Mouse (Mus musculus) layer of hippocampus, adult 6 months (tissue): ENCODE measurements around the gene Slc6a9. TPM values are rescaled to one million over a fixed set of nuclear protein-coding genes. Genes with fewer than 3 reads are reported as not detected.

Experiments
- long read RNA-seq, 2 experiments: library from polyadenylated mRNA; unstranded; transcript quantifications; one replicate each; pipeline ENCODE4 v2.0.0; 2019 to 2020
- polyA plus RNA-seq: library from polyadenylated mRNA; unstranded; fragments of <200 nt; fragmentation: Nextera tagmentation; gene quantifications from 2 replicates; pipeline ENCODE4 v1.2.3, GENCODE M21; 2021

Gene Slc6a9
- 16.2 and 20.4 TPM in 2 replicates for polyA plus RNA-seq
- long read RNA-seq, experiment 1, partial matches to known transcripts, result 0 of 8 reads
- long read RNA-seq, experiment 1, other reads (novel, unspliced or antisense), result 7 of 8 reads
- long read RNA-seq, experiment 2, transcript Slc6a9-201 (14 exons, 3,479 nt), result major isoform, 58 of 168 reads
- long read RNA-seq, experiment 2, partial matches to known transcripts, result 28 of 168 reads
- long read RNA-seq, experiment 2, other reads (novel, unspliced or antisense), result 82 of 168 reads

GRCm38 (mm10) chr4:117834457-117834844 is at the start of gene Slc6a9:
Slc6a9 (plus strand) TSS chr4:117834506.

GRCm38 (mm10) chr4:117872471-117872886 is 38.2 kb downstream of the Slc6a9 start, which contains the start of gene Ccdc24:
Ccdc24 (minus strand) TSS chr4:117872557.

GRCm38 (mm10) chr4:117882701-117883691 is 48.7 kb downstream of the Slc6a9 start, which contains the start of gene B4galt2:
B4galt2 (minus strand) TSS chr4:117883487.

GRCm38 (mm10) chr4:117887133-117887532 is 52.8 kb downstream of the Slc6a9 start, which contains the start of gene Atp6v0b:
Atp6v0b (minus strand) TSS chr4:117887333.

GRCm38 (mm10) chr4:117891738-117892161 is 57.4 kb downstream of the Slc6a9 start, which contains the start of gene Dph2:
Dph2 (minus strand) TSS chr4:117892032.

GRCm38 (mm10) chr4:117914591-117915442 is 80.5 kb downstream of the Slc6a9 start, which contains the start of gene Ipo13:
Ipo13 (minus strand) TSS chr4:117914999.

Other genes starting within 250 kb of the Slc6a9 start
- gene Dmap1, start 152.2 kb upstream of the Slc6a9 start, polyA plus RNA-seq, result 40.3 and 44.6 TPM in 2 replicates
- not detected in 2 replicates for gene Gm12845, start 110.1 kb upstream of the Slc6a9 start, polyA plus RNA-seq
- gene Klf17, start 68.9 kb upstream of the Slc6a9 start, polyA plus RNA-seq, result not detected in 2 replicates
- gene Ccdc24, start 38.1 kb downstream of the Slc6a9 start, polyA plus RNA-seq, result 0.46 and 1.5 TPM in 2 replicates
- 6.2 and 6.7 TPM in 2 replicates for gene B4galt2, start 49.0 kb downstream of the Slc6a9 start, polyA plus RNA-seq
- 864 and 877 TPM in 2 replicates for gene Atp6v0b, start 52.8 kb downstream of the Slc6a9 start, polyA plus RNA-seq
- gene Dph2, start 57.5 kb downstream of the Slc6a9 start, polyA plus RNA-seq, result 7.7 TPM in 2 replicates
- gene Ipo13, start 80.5 kb downstream of the Slc6a9 start, polyA plus RNA-seq, result 37.2 and 40.7 TPM in 2 replicates
- gene Artn, start 95.3 kb downstream of the Slc6a9 start, polyA plus RNA-seq, result 0.55 and 0.59 TPM in 2 replicates